Mouse (Mus musculus): ENCODE measurements at regions not wholly inside any gene's neighbourhood (a gene's known extent, or its start where the extent isn't known, plus 50 kb on each side); places are given as distances from the start of the nearest gene placed in this dataset.

DNA sequence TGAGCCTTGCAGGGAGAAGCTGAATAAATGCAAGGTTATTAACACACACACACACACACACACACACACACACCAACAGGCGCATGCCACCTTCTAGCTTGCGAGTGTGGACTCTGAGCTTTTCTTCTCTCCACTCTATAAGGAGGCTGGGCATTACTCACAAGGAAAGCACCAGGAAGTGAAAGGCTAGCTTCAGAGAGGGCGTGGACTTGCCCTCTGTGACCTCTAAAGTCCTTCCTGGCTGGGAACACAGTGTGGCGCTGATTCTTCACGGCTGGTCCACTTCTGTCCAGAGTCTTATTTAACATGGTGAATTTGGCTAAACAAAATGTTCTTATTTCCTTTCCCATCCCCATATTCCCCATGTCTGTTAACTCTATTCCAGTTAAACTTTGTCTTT lies 185.1 kb downstream of the Maf start:
- TF ChIP-seq CTCF (conservative IDR thresholded peaks at IDR 0.05; ENCODE audit: low read length): no peak
- TF ChIP-seq NANOG (IDR thresholded peaks at IDR 0.05; ENCODE audit: borderline replicate concordance, low read length): no peak
